Mouse (Mus musculus) liver, embryonic 14.5 days (tissue): ENCODE data around the gene Defb43. TPM values are rescaled to one million over a fixed set of nuclear protein-coding genes. Genes with fewer than 3 reads are reported as not detected.

Experiments
- ATAC-seq: fragments of 200-750 bp; cut with Nextera tagmentation; 2 replicates; pipeline ENCODE4 v1.8.0; 2017; ENCODE audit warnings: moderate number of reproducible peaks, mild to moderate bottlenecking, moderate library complexity; ENCODE audit not compliant: insufficient read depth
- DNase-seq, 3 experiments: peaks; one replicate each; pipeline ENCODE4 v3.0.0-alpha.2; 2012 to 2013; ENCODE audit warnings: low read depth in 3 of 3, low spot score in 3 of 3
- H3K27ac ChIP-seq: fragments of 300-500 bp; sonication (generic); 2 replicates; pipeline ENCODE4 v1.5.1; 2014; ENCODE audit warnings: moderate library complexity, mild to moderate bottlenecking, control low read depth, inconsistent platforms
- H3K27me3 ChIP-seq: fragments of 300-500 bp; sonication (generic); 2 replicates; pipeline ENCODE4 v1.6.1; 2014; ENCODE audit warnings: mild to moderate bottlenecking, low read length, moderate library complexity; ENCODE audit not compliant: control insufficient read depth, insufficient read depth
- H3K36me3 ChIP-seq: fragments of 300-500 bp; sonication (generic); replicated peaks from 2 replicates; pipeline ENCODE4 v1.6.1; 2014; ENCODE audit warnings: low read depth; ENCODE audit not compliant: control insufficient read depth, insufficient read depth
- H3K4me1 ChIP-seq, 2 experiments: fragments of 200-500 bp in 1 of 2; fragments of 300-500 bp in 1 of 2; sonication (generic) in 1 of 2; replicated peaks; 2 replicates each; pipeline ENCODE4 v1.6.1; 2012 to 2014; ENCODE audit warnings: antibody characterized with exemption in 1 of 2, inconsistent platforms in 1 of 2, low read length in 1 of 2; ENCODE audit not compliant: control insufficient read depth in 2 of 2, insufficient read depth in 2 of 2
- H3K4me2 ChIP-seq: fragments of 300-500 bp; sonication (generic); 2 replicates; pipeline ENCODE4 v1.6.1; 2014; ENCODE audit warnings: low read depth, mild to moderate bottlenecking, control low read depth, moderate library complexity
- H3K4me3 ChIP-seq, 2 experiments: fragments of 200-500 bp in 1 of 2; fragments of 300-500 bp in 1 of 2; sonication (generic) in 1 of 2; 2 replicates each; pipeline ENCODE4 v1.5.1; 2012 to 2014; ENCODE audit warnings: low read depth in 2 of 2, low read length in 2 of 2, mild to moderate bottlenecking in 2 of 2, control low read depth in 1 of 2, inconsistent platforms in 1 of 2, moderate library complexity in 1 of 2; ENCODE audit not compliant: insufficient read depth in 1 of 2
- H3K9ac ChIP-seq: fragments of 300-500 bp; sonication (generic); replicated peaks from 2 replicates; pipeline ENCODE4 v1.6.1; 2014; ENCODE audit warnings: mild to moderate bottlenecking, control low read depth, moderate library complexity
- H3K9me3 ChIP-seq: fragments of 300-500 bp; sonication (generic); 2 replicates; pipeline ENCODE4 v1.6.1; 2016; ENCODE audit warnings: low read length, mixed read lengths; ENCODE audit not compliant: control insufficient read depth
- CTCF ChIP-seq: IDR thresholded peaks from 2 replicates; pipeline ENCODE4 v1.5.1; 2016; ENCODE audit warnings: antibody characterized with exemption, low read depth, control low read depth
- EP300 ChIP-seq: IDR thresholded peaks from 2 replicates; pipeline ENCODE4 v1.6.1; 2016; ENCODE audit warnings: antibody characterized with exemption, low read depth
- WGBS: fragments of 180-500 bp; shearing (Covaris S2); extraction: QIAGEN DNeasy Blood & Tissue Kit; methylation state at CpG from one replicate; pipeline ENCODE4 v1.1.7; 2014; ENCODE audit not compliant: insufficient replicate concordance; 5-methylcytosine and 5-hydroxymethylcytosine counted together
- polyA plus RNA-seq, 2 experiments: library from polyadenylated mRNA; depleted of rRNA in 1 of 2; stranded (reverse) in 1 of 2; unstranded in 1 of 2; fragments of >200 nt; fragmentation: Nextera tagmentation in 1 of 2; extraction: Ambion mirVana in 1 of 2; gene quantifications; 2 replicates each; pipeline versions ENCODE4 v1.2.1 to v1.2.3; 2012 to 2014

Defb43 gene
- polyA plus RNA-seq, 2 experiments, result not detected

DNA sequence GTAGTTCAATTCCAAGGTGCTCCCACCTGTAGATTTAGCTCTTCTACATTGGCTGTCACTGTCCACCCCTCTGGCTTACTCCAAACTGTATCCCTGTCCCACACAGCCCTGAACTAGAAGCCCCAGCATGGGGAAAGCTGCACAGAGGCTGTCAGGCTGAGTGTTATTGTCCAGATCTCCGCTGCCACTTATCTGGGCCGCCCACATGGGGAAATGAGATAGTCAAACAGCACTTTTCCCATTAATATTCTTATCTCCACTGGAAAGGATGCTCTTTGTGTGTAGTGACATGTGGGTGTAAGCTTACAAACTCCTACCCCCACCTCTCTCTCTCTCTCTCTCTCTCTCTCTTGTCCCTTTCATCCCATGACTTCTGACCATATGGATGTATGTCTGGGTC lies 50.6 kb downstream of the Defb43 start:
- Histone ChIP-seq H3K36me3 (no peaks in the 10 kb centered on the region), H3K27ac (peak overlapping the region; percentile 71), H3K9ac (no peak overlapping the region; the same call in 1 of the 2 replicates), H3K4me2 (peak overlapping the region; percentile 44), H3K4me3 (no peak overlapping the region), H3K27me3 (no peaks in the 10 kb centered on the region), H3K9me3 (no peaks in the 10 kb centered on the region; the same call in 1 of the 2 replicates), H3K4me1 (peaks cover 37 to 41% of the 10 kb centered on the region in 2 experiments)
- peak; percentile 81 to 86 (median 86) for DNase-seq
- WGBS, result 9% methylated on average over 2 of the region's 2 CpGs
- TF ChIP-seq CTCF (no peak), EP300 (peak; percentile 95)
- peak; percentile 88 for ATAC-seq

GRCm38 (mm10) chr14:63065391-63065790 lies 53.8 kb downstream of the Defb43 start:
- Histone ChIP-seq H3K27me3 (peaks cover 9% of the 10 kb centered on the region), H3K4me1 (peaks cover 47 to 51% of the 10 kb centered on the region in 2 experiments), H3K9ac (no peak overlapping the region), H3K4me3 (no peak overlapping the region), H3K9me3 (no peaks in the 10 kb centered on the region; the same call in 1 of the 2 replicates), H3K4me2 (no peak overlapping the region), H3K36me3 (no peaks in the 10 kb centered on the region), H3K27ac (no peak overlapping the region)
- DNase-seq, result no peak
- no peak for TF ChIP-seq EP300
- no peak for TF ChIP-seq CTCF
- 73% methylated on average over 5 of the region's 5 CpGs for WGBS
- no peak for ATAC-seq

DNA sequence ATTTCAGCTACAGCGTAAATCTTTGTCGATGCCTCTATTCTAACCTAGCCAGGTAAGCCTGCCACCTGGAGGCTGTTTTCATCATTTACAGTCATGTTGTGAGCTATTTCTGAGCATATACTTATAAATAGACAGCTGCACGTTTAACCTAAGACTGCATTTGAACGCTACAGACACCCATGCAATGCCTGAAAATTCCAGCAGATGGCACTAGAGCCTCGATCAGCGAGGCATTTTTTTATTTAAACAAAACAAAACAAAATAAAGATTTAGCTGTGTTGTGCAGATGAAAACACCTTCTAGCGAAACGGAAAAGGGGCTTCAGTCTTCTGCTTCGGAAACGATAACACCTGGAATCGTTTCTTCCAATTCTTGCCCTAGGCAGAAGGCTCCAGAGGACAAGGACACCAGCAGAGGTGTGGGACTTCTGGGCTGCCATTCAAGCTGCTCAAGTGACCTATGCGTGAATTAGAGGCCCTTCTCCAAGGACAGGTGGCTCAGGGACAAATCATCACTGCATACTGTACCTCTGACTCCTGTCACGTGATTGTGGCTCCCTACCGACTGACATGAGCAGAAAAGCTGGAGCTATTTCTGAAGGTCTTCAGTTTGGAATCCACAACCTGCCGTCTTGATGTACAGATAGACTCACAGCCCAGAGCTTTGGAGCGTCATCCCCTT lies 55.2 kb downstream of the Defb43 start:
- DNase-seq, result peak; percentile 59 to 67 (median 61)
- Histone ChIP-seq H3K4me1 (peaks cover 34 to 39% of the 10 kb centered on the region in 2 experiments), H3K9me3 (no peaks in the 10 kb centered on the region; the same call in 1 of the 2 replicates), H3K27ac (peak overlapping the region; percentile 16), H3K9ac (no peak overlapping the region), H3K36me3 (no peaks in the 10 kb centered on the region), H3K4me2 (peak overlapping the region; percentile 6; the same call in 1 of the 2 replicates), H3K4me3 (no peak overlapping the region), H3K27me3 (peaks cover 15% of the 10 kb centered on the region)
- no peak for ATAC-seq
- peak; percentile 94 for TF ChIP-seq CTCF
- TF ChIP-seq EP300, result no peak
- WGBS, result 24% methylated on average over 16 of the region's 16 CpGs

Other genes starting within 250 kb of the Defb43 start
- gene Wdfy2, start 174.1 kb upstream of the Defb43 start, polyA plus RNA-seq (2012; rRNA removed), result 1.4 and 1.9 TPM in 2 replicates
- 2.7 and 3.6 TPM in 2 replicates for gene Wdfy2, start 174.1 kb upstream of the Defb43 start, polyA plus RNA-seq (2014; fragmentation: Nextera tagmentation; extraction: Ambion mirVana)
- gene Defb48, start 27.3 kb upstream of the Defb43 start, polyA plus RNA-seq (2012; rRNA removed), result not detected in 2 replicates
- gene Defb48, start 27.3 kb upstream of the Defb43 start, polyA plus RNA-seq (2014; fragmentation: Nextera tagmentation; extraction: Ambion mirVana), result not detected in 2 replicates
- gene Defb47, start 13.7 kb upstream of the Defb43 start, polyA plus RNA-seq (2012; rRNA removed), result not detected in 2 replicates
- not detected in 2 replicates for gene Defb47, start 13.7 kb upstream of the Defb43 start, polyA plus RNA-seq (2014; fragmentation: Nextera tagmentation; extraction: Ambion mirVana)
- gene Defb42, start 35.2 kb downstream of the Defb43 start, polyA plus RNA-seq (2012; rRNA removed), result not detected in 2 replicates
- not detected in 2 replicates for gene Defb42, start 35.2 kb downstream of the Defb43 start, polyA plus RNA-seq (2014; fragmentation: Nextera tagmentation; extraction: Ambion mirVana)
- gene Defb30, start 38.2 kb downstream of the Defb43 start, polyA plus RNA-seq (2012; rRNA removed), result not detected in 2 replicates
- not detected in 2 replicates for gene Defb30, start 38.2 kb downstream of the Defb43 start, polyA plus RNA-seq (2014; fragmentation: Nextera tagmentation; extraction: Ambion mirVana)